Mouse (Mus musculus) liver, postnatal 0 days (tissue): Measurements from ENCODE around the gene BC107364.

Experiments
- CTCF ChIP-seq: sonication (generic); IDR thresholded peaks from 2 replicates; pipeline ENCODE4 v1.5.1; 2016; ENCODE audit warnings: antibody characterized with exemption, low read depth
- EP300 ChIP-seq: IDR thresholded peaks from 2 replicates; pipeline ENCODE4 v1.6.1; 2016; ENCODE audit warnings: antibody characterized with exemption, low read depth, mild to moderate bottlenecking

- no peak for TF ChIP-seq CTCF
- TF ChIP-seq EP300: no peak
Measured at GRCm38 (mm10) chr3:96498476-96499245, 46.6 kb upstream of the BC107364 start.
